Mouse (Mus musculus) embryonic facial prominence, embryonic 14.5 days (tissue): ENCODE data around the gene Eef2k. TPM values are rescaled to one million over a fixed set of nuclear protein-coding genes. Genes with fewer than 3 reads are reported as not detected.

Experiments used
- ATAC-seq: fragments of 200-750 bp; cut with Nextera tagmentation; 2 replicates; pipeline ENCODE4 v1.8.0; 2017; ENCODE audit warnings: low read depth, moderate number of reproducible peaks, moderate TSS enrichment
- DNase-seq: peaks from one replicate; pipeline ENCODE4 v3.0.0-alpha.2; 2015; ENCODE audit warnings: low spot score
- H3K27ac ChIP-seq: fragments of 300-500 bp; sonication (generic); replicated peaks from 2 replicates; pipeline ENCODE4 v1.5.1; 2014; ENCODE audit warnings: low read depth, mild to moderate bottlenecking, low read length, moderate library complexity
- H3K27me3 ChIP-seq: fragments of 300-500 bp; sonication (generic); replicated peaks from 2 replicates; pipeline ENCODE4 v1.6.1; 2014; ENCODE audit warnings: low read length; ENCODE audit not compliant: control insufficient read depth, insufficient read depth
- H3K36me3 ChIP-seq: fragments of 300-500 bp; sonication (generic); 2 replicates; pipeline ENCODE4 v1.6.1; 2014; ENCODE audit warnings: low read length, mixed read lengths; ENCODE audit not compliant: control insufficient read depth, insufficient read depth
- H3K4me1 ChIP-seq: fragments of 300-500 bp; sonication (generic); 2 replicates; pipeline ENCODE4 v1.6.1; 2014; ENCODE audit warnings: antibody characterized with exemption, low read length; ENCODE audit not compliant: control insufficient read depth, insufficient read depth
- H3K4me2 ChIP-seq: fragments of 300-500 bp; sonication (generic); 2 replicates; pipeline ENCODE4 v1.6.1; 2014; ENCODE audit warnings: low read depth, mild to moderate bottlenecking, low read length, moderate library complexity, mixed read lengths
- H3K4me3 ChIP-seq: fragments of 300-500 bp; sonication (generic); 2 replicates; pipeline ENCODE4 v1.5.1; 2014; ENCODE audit warnings: low read depth, mild to moderate bottlenecking, low read length
- H3K9ac ChIP-seq: fragments of 300-500 bp; sonication (generic); 2 replicates; pipeline ENCODE4 v1.6.1; 2014; ENCODE audit warnings: low read depth, mild to moderate bottlenecking, low read length, moderate library complexity, mixed read lengths
- H3K9me3 ChIP-seq: fragments of 300-500 bp; sonication (generic); 2 replicates; pipeline ENCODE4 v1.6.1; 2016; ENCODE audit warnings: low read length; ENCODE audit not compliant: control insufficient read depth
- WGBS: fragments of 180-500 bp; shearing (Covaris S2); extraction: QIAGEN DNeasy Blood & Tissue Kit; methylation state at CpG from one replicate; pipeline ENCODE4 v1.1.7; 2014; 5-methylcytosine and 5-hydroxymethylcytosine counted together
- polyA plus RNA-seq: library from polyadenylated mRNA; unstranded; fragments of >200 nt; fragmentation: Nextera tagmentation; extraction: Ambion mirVana; gene quantifications from 2 replicates; pipeline ENCODE4 v1.2.1, GENCODE M21; 2014

Eef2k gene
- polyA plus RNA-seq, 1 experiment from 2014 or later, result 19.6 TPM

DNA sequence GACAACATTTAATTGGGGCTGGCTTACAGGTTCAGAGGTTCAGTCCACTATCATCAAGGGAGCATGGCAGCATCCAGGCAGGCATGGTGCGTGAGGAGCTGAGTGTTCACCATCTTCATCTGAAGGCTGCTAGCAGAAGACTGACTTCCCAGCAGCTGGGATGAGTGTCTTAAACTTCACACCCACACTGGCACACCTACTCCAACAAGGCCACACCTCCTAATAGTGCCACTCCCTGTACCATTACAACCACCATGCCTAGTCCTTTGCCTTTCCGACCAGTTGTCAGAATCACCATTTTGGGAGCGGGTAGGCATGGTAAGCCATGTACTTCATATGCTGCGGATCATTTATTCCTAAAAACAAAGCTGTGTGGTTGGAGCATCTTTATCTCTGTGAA, 38.1 kb downstream of the Eef2k start:
- H3K9me3 ChIP-seq, result no peaks in the 10 kb centered on the region
- no peak overlapping the region for H3K4me3 ChIP-seq
- peaks cover 59% of the 10 kb centered on the region for H3K36me3 ChIP-seq
- no peak overlapping the region for H3K4me2 ChIP-seq
- 93% methylated on average over 4 of the region's 4 CpGs for WGBS
- no peak for ATAC-seq
- H3K27me3 ChIP-seq, result no peaks in the 10 kb centered on the region
- H3K9ac ChIP-seq, result no peak overlapping the region
- no peak for DNase-seq
- no peak overlapping the region for H3K27ac ChIP-seq
- no peaks in the 10 kb centered on the region for H3K4me1 ChIP-seq

DNA sequence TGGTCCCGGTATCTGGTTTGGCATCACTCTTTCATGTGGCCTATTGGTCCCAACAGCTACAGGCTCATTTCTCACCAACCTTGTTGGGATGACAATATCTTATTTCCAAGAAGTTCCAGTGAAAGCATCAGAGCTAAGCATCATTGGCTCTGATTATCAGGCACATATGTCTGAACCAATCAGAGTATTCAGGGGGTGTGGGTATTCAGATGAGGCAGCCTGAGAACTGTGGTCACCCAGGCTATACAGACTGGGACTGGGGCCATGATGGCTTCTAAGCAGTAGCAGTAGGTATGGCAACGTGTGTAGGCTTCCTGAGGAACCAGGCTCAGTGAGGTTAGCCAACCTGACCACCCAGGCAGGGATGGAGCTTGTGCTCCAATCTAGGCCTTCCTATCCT, 38.8 kb downstream of the Eef2k start:
- no peak overlapping the region for H3K27ac ChIP-seq
- H3K4me2 ChIP-seq, result no peak overlapping the region
- ATAC-seq (no peak), DNase-seq (no peak)
- H3K36me3 ChIP-seq, result peaks cover 66% of the 10 kb centered on the region
- no peaks in the 10 kb centered on the region for H3K9me3 ChIP-seq
- H3K27me3 ChIP-seq, result no peaks in the 10 kb centered on the region
- H3K4me1 ChIP-seq, result no peaks in the 10 kb centered on the region
- WGBS, result 66% methylated on average over 2 of the region's 2 CpGs
- no peak overlapping the region for H3K4me3 ChIP-seq
- H3K9ac ChIP-seq, result no peak overlapping the region

DNA sequence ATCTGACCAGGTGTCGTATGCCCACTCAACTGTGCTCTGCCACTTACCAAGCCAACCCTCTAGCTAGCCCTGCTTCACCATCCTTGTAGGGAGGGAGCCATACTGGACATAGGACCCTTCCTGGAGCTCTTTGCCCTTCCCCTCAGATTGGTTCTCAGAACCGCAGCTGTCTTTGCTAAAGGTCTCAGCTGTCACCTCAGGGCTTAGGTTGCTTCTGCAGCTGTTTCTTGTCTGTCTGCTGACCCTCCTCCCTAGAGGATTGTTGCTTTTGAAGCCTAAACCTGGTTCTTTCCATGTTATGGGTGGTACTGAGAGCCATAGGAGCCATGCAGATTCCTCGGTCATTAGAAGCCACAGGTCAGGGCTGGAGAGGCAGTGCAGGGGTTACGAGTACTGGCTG, 40.0 kb downstream of the Eef2k start:
- Histone ChIP-seq H3K4me3 (no peak overlapping the region), H3K36me3 (peaks cover 75% of the 10 kb centered on the region), H3K9me3 (no peaks in the 10 kb centered on the region), H3K27me3 (no peaks in the 10 kb centered on the region), H3K4me2 (no peak overlapping the region), H3K27ac (no peak overlapping the region), H3K9ac (no peak overlapping the region), H3K4me1 (no peaks in the 10 kb centered on the region)
- peak; percentile 66 for DNase-seq
- ATAC-seq, result peak; percentile 39; the same call in 1 of the 2 replicates
- WGBS, result 66% methylated on average over 4 of the region's 4 CpGs

DNA sequence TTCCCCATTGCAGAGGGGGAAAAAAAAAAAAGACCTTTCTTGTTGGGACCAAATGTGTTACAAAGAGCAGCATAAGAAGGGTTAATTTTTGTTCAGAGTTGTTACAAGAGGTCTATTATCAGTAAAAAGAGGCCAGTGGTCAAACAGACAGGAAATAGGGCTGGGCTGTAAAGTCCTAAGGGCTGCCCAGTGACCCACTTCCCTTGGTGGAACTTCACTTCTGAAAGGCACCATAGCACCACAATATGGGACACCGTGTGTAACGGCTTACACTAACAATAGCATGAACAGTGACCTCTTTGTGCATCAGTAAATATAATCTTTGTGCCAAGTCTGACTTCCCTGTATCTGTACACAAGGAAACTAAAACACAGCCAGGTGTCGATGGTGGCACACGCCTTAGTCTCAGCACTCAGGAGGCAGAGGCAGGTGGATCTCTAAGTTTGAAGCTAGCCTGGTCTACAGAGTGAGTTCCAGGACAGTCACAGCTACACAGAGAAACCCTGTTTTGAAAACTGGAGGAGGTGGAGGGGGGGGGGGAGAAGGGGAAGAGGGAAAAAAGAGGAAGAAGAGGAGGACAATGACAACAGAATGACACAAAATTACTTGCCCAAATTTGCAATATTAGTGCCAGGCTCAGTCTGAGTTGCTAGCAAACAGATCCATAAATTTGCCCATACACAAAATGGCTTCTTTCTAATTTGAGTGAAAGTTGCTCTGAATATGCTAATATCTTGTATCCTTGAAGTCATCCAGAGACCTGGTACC, 41.1 kb downstream of the Eef2k start:
- H3K4me2 ChIP-seq, result no peak overlapping the region
- ATAC-seq (no peak), DNase-seq (no peak)
- no peak overlapping the region for H3K4me3 ChIP-seq
- no peaks in the 10 kb centered on the region for H3K4me1 ChIP-seq
- no peak overlapping the region for H3K9ac ChIP-seq
- H3K27me3 ChIP-seq, result no peaks in the 10 kb centered on the region
- H3K9me3 ChIP-seq, result no peaks in the 10 kb centered on the region
- H3K27ac ChIP-seq, result no peak overlapping the region
- H3K36me3 ChIP-seq, result peaks cover 80% of the 10 kb centered on the region
- 84% methylated on average over 4 of the region's 4 CpGs for WGBS

DNA sequence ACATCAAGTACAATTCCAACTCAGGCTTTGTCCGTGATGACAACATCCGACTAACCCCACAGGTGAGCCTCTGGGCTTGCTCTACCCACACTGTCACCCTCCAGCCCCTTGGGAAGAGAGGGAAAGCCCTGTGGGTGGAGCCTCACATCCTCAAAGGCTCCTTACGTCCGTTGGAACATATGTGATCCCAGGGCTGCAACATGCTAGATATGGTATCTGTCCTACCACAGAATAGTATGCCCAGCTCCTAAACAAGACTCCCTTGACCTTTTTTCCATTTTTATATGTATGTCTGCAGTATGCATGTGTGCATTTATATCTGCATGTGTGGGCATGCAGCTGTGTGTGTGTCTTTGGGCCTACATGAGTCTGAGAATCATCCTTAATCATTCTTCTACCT, 42.1 kb downstream of the Eef2k start:
- no peaks in the 10 kb centered on the region for H3K4me1 ChIP-seq
- no peaks in the 10 kb centered on the region for H3K27me3 ChIP-seq
- ATAC-seq (no peak), DNase-seq (no peak)
- WGBS, result 95% methylated on average over 4 of the region's 4 CpGs
- no peaks in the 10 kb centered on the region for H3K9me3 ChIP-seq
- no peak overlapping the region for H3K27ac ChIP-seq
- peaks cover 81% of the 10 kb centered on the region for H3K36me3 ChIP-seq
- H3K4me3 ChIP-seq, result no peak overlapping the region
- H3K4me2 ChIP-seq, result no peak overlapping the region
- H3K9ac ChIP-seq, result no peak overlapping the region

DNA sequence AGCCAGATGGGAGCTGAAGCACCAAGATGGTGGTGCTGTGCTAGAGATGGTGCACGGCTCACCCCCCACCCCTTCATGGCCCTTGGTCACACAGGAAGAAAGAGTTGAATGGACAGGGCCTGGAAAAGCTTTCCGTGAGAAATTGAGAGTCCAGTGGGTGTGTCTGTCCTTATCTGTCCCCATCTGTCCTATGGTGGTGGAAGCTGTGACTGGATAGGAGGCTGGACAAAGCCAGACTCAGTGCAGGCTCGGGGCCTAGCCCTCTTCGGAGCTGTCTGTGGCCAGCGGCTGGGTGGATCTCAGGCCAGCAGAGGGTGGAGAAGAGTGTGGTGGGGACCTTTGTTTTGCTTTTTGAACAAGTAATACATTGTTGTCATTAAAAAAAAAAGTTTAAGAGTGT, 50.5 kb downstream of the Eef2k start:
- no peaks in the 10 kb centered on the region for H3K27me3 ChIP-seq
- no peak overlapping the region for H3K27ac ChIP-seq
- H3K4me1 ChIP-seq, result no peaks in the 10 kb centered on the region
- DNase-seq (no peak), ATAC-seq (no peak)
- H3K9ac ChIP-seq, result no peak overlapping the region
- no peaks in the 10 kb centered on the region for H3K9me3 ChIP-seq
- no peak overlapping the region for H3K4me2 ChIP-seq
- H3K36me3 ChIP-seq, result peaks cover 57% of the 10 kb centered on the region
- no peak overlapping the region for H3K4me3 ChIP-seq
- WGBS, result 81% methylated on average over 5 of the region's 5 CpGs

DNA sequence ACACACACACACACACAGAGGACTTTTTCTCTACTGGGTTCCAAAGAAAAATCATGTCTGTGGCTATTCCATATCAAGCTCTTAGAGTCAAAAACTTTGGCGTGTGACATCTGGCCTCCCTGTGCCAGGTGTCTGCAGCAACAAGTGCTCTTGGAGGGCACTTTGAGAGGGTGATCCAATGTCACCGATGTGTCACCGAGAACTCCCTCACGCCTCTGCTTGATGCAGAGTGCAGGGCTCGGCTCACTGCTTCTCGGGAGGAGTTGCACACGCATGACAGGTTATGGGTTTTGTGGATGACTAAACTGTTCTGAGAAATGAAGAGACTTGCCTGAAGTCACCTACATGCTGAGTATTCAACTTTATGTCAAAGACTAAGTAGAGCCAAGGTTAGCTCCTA, 54.4 kb downstream of the Eef2k start:
- Histone ChIP-seq H3K9ac (no peak overlapping the region), H3K27me3 (no peaks in the 10 kb centered on the region), H3K27ac (no peak overlapping the region), H3K36me3 (peaks cover 60% of the 10 kb centered on the region), H3K4me3 (no peak overlapping the region), H3K9me3 (no peaks in the 10 kb centered on the region), H3K4me2 (no peak overlapping the region), H3K4me1 (no peaks in the 10 kb centered on the region)
- 94% methylated on average over 7 of the region's 7 CpGs for WGBS
- DNase-seq (no peak), ATAC-seq (no peak)

DNA sequence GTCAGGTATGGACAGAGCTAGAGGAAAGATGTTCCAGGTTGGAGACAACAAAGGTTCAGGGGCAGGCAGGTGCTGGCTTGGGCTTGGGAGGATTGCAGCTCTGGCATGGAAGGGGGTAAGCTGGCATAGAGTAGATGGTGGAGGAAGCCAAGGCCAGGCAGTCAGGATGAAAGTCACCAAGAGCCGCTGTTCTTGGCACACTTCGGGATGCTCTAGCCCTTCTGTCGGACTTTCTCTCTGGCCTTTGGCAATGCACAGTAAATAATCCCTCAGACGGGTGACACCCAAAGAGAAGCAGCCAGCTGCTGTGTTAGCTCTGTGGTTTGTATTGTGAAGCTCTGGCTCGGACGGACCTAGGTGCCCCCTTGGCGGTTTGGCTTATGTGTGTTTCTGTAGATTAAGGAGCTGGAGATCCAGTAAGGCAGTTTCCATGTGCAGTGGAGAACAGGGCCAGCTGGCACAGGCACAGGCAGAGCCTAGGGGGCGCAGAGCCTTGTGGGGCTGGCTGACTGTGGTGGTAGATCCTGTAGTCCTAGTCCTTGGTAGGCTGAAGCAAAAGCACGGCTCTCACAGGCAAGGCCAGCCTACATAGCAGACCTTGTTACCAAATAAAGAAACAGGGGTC, 55.2 kb downstream of the Eef2k start:
- Histone ChIP-seq H3K36me3 (peaks cover 58% of the 10 kb centered on the region), H3K4me3 (no peak overlapping the region), H3K9ac (no peak overlapping the region), H3K27me3 (no peaks in the 10 kb centered on the region), H3K9me3 (no peaks in the 10 kb centered on the region), H3K4me2 (no peak overlapping the region), H3K4me1 (no peaks in the 10 kb centered on the region), H3K27ac (no peak overlapping the region)
- 84% methylated on average over 9 of the region's 9 CpGs for WGBS
- no peak for ATAC-seq
- no peak for DNase-seq

DNA sequence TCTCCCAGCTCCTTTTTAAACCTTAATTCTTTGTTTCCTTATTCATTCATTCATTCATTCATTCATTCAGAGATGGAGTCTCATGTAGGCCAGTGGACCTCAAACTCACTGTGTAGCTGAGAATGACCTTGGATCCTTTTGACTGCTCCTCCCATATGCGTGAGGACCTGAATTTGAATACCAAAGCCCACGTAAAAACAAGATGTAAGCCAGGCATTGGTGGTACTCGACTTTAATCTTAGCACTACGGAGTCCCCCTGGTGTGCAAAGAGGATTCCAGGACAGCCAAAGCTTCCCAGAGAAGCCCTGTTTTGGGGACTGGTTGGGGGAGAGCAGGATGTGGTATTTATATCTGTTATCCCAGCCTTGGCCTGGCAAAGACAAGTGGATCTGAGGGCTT, 57.6 kb downstream of the Eef2k start:
- Histone ChIP-seq H3K9ac (no peak overlapping the region), H3K4me3 (no peak overlapping the region), H3K4me2 (no peak overlapping the region), H3K4me1 (no peaks in the 10 kb centered on the region), H3K27ac (no peak overlapping the region), H3K36me3 (peaks cover 67% of the 10 kb centered on the region), H3K27me3 (no peaks in the 10 kb centered on the region), H3K9me3 (no peaks in the 10 kb centered on the region)
- 72% methylated on average over 4 of the region's 4 CpGs for WGBS
- no peak for DNase-seq
- ATAC-seq, result no peak
